Mouse (Mus musculus) limb, embryonic 15.5 days (tissue): ENCODE measurements around the gene Nccrp1. TPM values are rescaled to one million over a fixed set of nuclear protein-coding genes. Genes with fewer than 3 reads are reported as not detected.

Experiments used
- ATAC-seq: fragments of 200-750 bp; cut with Nextera tagmentation; 2 replicates; pipeline ENCODE4 v1.8.0; 2017; ENCODE audit warnings: low read depth, moderate TSS enrichment; ENCODE audit not compliant: insufficient number of reproducible peaks, low FRiP score, low TSS enrichment
- H3K27ac ChIP-seq: fragments of 300-500 bp; sonication (generic); 2 replicates; pipeline ENCODE4 v1.5.1; 2015; ENCODE audit warnings: moderate library complexity, mild to moderate bottlenecking, inconsistent platforms
- H3K27me3 ChIP-seq: fragments of 300-500 bp; sonication (generic); 2 replicates; pipeline ENCODE4 v1.6.1; 2015; ENCODE audit warnings: inconsistent platforms
- H3K36me3 ChIP-seq: fragments of 300-500 bp; sonication (generic); 2 replicates; pipeline ENCODE4 v1.6.1; 2015; ENCODE audit warnings: inconsistent platforms
- H3K4me1 ChIP-seq: fragments of 300-500 bp; sonication (generic); 2 replicates; pipeline ENCODE4 v1.6.1; 2015; ENCODE audit warnings: inconsistent platforms
- H3K4me2 ChIP-seq: fragments of 300-500 bp; sonication (generic); 2 replicates; pipeline ENCODE4 v1.6.1; 2015; ENCODE audit warnings: mild to moderate bottlenecking, inconsistent platforms
- H3K4me3 ChIP-seq: fragments of 300-500 bp; sonication (generic); 2 replicates; pipeline ENCODE4 v1.5.1; 2015; ENCODE audit warnings: mild to moderate bottlenecking, inconsistent platforms
- H3K9ac ChIP-seq: fragments of 300-500 bp; sonication (generic); 2 replicates; pipeline ENCODE4 v1.6.1; 2015; ENCODE audit warnings: inconsistent platforms
- H3K9me3 ChIP-seq: fragments of 300-500 bp; sonication (generic); 2 replicates; pipeline ENCODE4 v1.6.1; 2016; ENCODE audit warnings: inconsistent platforms
- WGBS: fragments of 180-500 bp; shearing (Covaris S2); methylation state at CpG from one replicate; pipeline ENCODE4 v1.1.7; 2015; 5-methylcytosine and 5-hydroxymethylcytosine counted together
- polyA plus RNA-seq: library from polyadenylated mRNA; unstranded; fragments of >200 nt; fragmentation: Nextera tagmentation; extraction: Ambion mirVana; gene quantifications from 2 replicates; pipeline ENCODE4 v1.2.1, GENCODE M21; 2015

Nccrp1 gene
- polyA plus RNA-seq: 1.6 and 2.3 TPM in 2 replicates

DNA sequence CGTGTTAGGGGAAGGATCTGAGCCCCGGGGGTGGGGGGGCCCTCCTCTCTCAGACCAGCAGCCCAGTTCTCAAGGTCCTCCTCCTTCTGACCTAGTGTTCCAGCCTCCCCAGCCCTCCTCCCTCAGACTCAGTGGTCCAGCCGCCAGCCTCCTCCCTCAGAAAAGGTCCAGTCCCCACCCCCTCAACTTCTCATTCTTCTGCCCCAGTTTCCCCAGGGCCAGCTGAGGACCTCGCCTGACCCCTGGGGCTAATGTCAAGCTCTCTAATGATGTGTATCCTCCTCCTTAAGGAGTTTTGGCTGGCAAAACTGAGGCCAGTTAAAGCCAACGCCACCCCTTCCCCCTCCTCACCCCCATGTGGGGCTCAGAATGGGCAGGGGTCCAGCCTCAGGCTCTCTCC is at the start of gene Nccrp1:
Nccrp1 (minus strand) TSS at position 101 of the 400 bp plus-strand sequence.
- Histone ChIP-seq H3K9ac (no peak within 1 kb of the TSS), H3K27me3 (peaks cover 46% of the 10 kb centered on the region)
- WGBS: 4% methylated on average over 5 of the region's 5 CpGs

DNA sequence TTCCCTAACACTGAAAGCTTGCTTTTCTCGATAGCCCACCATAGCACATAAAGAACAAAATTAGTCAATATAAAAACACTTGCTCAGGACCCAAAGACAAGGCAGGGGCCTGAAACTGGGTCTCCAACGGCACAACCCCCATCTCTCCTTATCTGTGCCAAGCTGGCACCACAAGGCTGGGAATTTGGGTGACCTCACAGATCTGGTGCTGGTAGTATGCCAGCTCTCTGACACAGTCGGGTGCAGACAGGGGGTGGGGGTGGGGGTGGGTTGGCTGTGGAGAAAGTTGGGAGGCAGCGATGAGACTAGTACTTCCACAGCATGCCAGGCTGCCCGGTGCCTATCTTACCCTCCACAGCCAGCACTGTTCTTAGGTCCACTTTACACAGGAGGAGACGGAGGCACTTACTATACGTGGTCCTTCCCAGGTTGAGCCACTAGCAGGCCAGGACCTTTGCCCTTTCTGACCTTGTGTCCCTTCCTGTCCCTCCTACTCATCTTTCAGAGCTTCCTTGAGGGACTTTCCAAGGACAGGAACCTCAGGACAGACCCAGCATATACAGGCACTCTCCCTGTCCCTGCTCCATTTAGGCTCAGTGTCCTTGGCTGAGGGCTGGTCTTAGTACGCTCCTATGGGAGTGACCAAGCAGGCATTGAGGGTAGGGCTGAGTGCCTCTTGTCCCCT is 48.8 kb upstream of the Nccrp1 start:
- Histone ChIP-seq H3K4me3 (peak overlapping the region; percentile 61; the same call in 1 of the 2 replicates), H3K4me2 (peak overlapping the region; percentile 63; the same call in 1 of the 2 replicates), H3K4me1 (peaks cover 53% of the 10 kb centered on the region), H3K9ac (0 out of 2 replicates have a peak overlapping the region, but pooled peaks have one; percentile 7), H3K36me3 (peaks cover 5% of the 10 kb centered on the region; the same call in 1 of the 2 replicates), H3K27me3 (no peaks in the 10 kb centered on the region), H3K27ac (no peak overlapping the region), H3K9me3 (no peaks in the 10 kb centered on the region)
- no peak for ATAC-seq
- 81% methylated on average over 8 of the region's 8 CpGs for WGBS

More for the DNA sequence above, at the start of gene Nccrp1:
- no peaks in the 10 kb centered on the region for H3K36me3 ChIP-seq
- H3K4me3 ChIP-seq: peak within 1 kb of the TSS; percentile 19
- no peaks in the 10 kb centered on the region for H3K9me3 ChIP-seq
- no peak for ATAC-seq
- peak within 1 kb of the TSS; percentile 36 for H3K4me2 ChIP-seq
- H3K4me1 ChIP-seq: peaks cover 25% of the 10 kb centered on the region
- H3K27ac ChIP-seq: no peak within 1 kb of the TSS

DNA sequence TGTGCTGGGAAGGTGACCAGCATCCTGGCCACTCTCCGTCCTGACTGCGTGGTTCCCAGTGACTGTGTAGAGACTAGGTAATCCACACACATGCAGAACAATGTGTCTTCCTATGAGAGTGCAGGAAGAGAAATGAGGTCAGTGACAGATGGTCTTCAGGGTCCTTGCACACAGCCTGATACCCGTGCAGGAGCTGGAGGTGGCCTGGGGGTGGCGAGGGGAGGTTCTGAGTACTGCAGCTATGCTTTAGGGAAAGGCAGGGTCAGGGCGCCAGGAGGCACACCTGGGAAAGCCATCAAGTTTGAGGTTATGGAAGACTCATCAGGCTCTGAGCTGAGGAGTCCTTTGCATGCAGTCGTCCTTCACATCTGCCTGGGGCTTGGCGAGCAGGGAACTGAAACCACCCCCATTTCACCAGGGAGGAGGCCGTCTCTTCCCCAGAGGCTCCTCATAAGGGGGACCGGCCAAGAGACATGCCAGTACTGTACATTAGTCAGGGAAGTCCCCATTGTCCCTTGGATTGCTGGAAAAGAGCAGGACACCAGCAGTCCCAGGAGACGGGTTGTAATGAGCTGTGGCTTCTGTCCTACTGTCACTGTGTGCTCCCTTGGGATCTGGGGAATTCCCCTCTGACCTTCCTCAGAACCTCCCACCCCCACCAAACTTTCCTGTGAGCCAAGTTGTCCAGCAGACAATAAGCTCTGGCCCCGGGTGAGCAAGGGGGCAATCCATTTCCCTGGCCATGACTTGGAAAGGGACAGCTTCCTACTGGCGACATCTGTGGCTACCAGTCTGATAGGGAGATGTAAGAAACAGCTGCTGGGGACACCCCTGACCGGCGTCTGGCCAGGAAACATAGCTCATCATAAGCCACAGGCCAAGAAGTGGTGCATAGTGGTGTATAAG is 46.4 kb upstream of the Nccrp1 start:
- WGBS: 44% methylated on average over 14 of the region's 14 CpGs
- Histone ChIP-seq H3K4me2 (no peak overlapping the region), H3K4me1 (peaks cover 63% of the 10 kb centered on the region)

DNA sequence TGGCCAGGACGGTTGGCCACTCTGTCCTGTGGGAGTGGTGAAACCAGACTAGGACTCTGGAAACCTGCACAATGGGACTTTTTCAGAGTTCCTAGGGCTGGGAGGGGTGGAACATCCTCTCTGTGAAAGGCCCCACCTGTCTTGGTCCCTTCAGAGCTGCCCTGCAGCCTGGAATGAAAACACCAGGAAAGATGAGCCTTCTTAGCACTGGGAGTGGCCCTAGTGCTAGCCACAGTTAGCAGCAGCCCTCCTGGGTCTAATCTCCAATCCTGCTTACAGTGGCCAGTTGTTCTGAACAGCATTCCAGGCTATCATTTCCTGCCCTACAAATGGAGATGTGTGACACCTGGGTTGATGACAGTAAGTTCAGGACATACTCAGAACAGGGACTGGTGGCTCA is 44.8 kb upstream of the Nccrp1 start:
- Histone ChIP-seq H3K27ac (no peak overlapping the region), H3K27me3 (no peaks in the 10 kb centered on the region), H3K4me2 (no peak overlapping the region), H3K4me1 (peaks cover 73% of the 10 kb centered on the region), H3K4me3 (no peak overlapping the region), H3K9me3 (no peaks in the 10 kb centered on the region), H3K9ac (no peak overlapping the region), H3K36me3 (peaks cover 5% of the 10 kb centered on the region; the same call in 1 of the 2 replicates)
- 71% methylated on average over 1 of the region's 1 CpGs for WGBS
- no peak for ATAC-seq

More for the DNA sequence above, 46.4 kb upstream of the Nccrp1 start:
- Histone ChIP-seq H3K9ac (no peak overlapping the region), H3K27ac (peak overlapping the region; percentile 33; the same call in 1 of the 2 replicates), H3K4me3 (no peak overlapping the region), H3K36me3 (peaks cover 5% of the 10 kb centered on the region; the same call in 1 of the 2 replicates), H3K9me3 (no peaks in the 10 kb centered on the region), H3K27me3 (no peaks in the 10 kb centered on the region)
- no peak for ATAC-seq

DNA sequence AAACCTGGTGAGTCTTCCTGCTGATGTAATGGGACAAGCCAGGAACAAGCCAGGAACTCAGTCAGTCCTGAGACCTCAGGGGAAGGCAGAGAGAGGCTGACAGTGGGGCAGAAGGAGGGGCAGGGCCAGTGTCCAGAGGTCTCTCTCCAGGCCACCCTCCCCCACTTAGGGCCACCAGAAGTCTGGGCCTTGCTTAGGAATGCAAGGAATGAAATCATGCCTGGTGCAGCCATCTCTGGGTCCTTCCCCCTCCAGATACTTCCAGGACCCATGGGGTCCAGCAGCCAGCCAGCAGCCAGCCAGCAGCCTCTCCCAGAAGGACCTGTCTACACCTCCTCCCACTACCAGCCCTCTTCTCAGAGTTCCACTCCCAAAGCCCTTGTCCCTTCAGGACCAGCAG is 40.6 kb upstream of the Nccrp1 start:
- H3K27ac ChIP-seq: peak overlapping the region; percentile 38; the same call in 1 of the 2 replicates
- H3K36me3 ChIP-seq: peaks cover 2% of the 10 kb centered on the region; the same call in 1 of the 2 replicates
- H3K4me2 ChIP-seq: no peak overlapping the region
- H3K9me3 ChIP-seq: no peaks in the 10 kb centered on the region
- no peaks in the 10 kb centered on the region for H3K27me3 ChIP-seq
- peak overlapping the region; percentile 11; the same call in 1 of the 2 replicates for H3K9ac ChIP-seq
- H3K4me1 ChIP-seq: peaks cover 70% of the 10 kb centered on the region
- ATAC-seq: no peak
- no peak overlapping the region for H3K4me3 ChIP-seq

DNA sequence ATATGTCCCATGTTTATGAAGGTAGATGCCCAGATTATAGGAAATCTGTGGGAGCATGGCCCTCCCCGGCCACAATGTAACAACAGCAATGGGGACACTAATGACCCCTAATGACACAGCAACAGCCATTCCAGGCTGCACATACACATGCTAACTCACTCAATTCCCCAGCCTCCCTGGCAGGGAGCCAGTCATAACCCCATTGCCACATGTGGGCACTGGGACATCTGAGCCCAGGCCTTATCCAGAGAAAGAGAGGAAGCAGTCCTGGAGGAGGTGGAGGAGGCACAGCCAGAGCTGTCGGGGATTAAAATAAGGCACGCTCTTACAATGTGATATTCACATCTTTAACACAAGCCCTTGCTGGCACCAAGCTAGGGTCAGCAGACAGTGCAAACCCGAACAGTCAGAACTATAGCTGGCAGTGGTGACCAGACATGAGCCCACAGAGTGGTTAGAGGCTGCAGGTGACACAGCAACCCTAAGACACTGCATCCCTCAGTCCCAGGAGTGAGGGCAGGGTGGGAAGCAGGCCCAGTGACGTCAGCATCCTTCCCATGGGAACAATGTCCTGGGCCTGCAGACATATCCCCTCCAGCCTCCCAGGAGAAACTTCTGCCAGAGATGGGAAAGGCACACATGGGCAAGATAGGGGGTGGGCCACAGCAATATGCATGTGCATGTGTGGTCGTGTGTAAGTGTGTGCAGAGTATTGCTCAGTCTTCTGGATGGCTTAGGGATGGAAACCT is 39.8 kb upstream of the Nccrp1 start:
- peaks cover 63% of the 10 kb centered on the region for H3K4me1 ChIP-seq
- no peak overlapping the region for H3K4me2 ChIP-seq
- H3K36me3 ChIP-seq: no peaks in the 10 kb centered on the region
- H3K27ac ChIP-seq: peak overlapping the region; percentile 38
- ATAC-seq: no peak
- no peaks in the 10 kb centered on the region for H3K9me3 ChIP-seq
- no peaks in the 10 kb centered on the region for H3K27me3 ChIP-seq
- no peak overlapping the region for H3K4me3 ChIP-seq
- 41% methylated on average over 6 of the region's 6 CpGs for WGBS
- no peak overlapping the region for H3K9ac ChIP-seq

DNA sequence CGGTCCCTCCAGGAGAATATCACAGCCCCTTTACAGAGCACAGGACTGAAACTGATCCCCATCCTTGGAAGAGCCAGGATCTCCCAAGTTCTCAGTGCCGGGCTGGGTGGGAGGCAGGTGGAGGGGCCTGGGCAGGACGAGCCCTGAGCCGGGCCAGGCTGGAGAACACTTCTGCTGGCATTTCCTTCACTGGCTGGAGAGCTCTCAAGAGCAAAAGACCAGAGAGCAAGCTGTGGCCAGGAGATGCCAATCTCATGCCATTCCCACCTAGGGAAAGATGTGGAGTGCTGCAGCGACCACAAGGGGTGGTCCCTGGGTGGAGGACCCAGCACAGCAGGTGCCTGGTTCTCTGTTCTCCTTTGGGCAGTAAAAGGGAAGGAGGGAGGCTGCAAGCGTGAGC is 37.9 kb upstream of the Nccrp1 start:
- no peaks in the 10 kb centered on the region for H3K9me3 ChIP-seq
- ATAC-seq: no peak

DNA sequence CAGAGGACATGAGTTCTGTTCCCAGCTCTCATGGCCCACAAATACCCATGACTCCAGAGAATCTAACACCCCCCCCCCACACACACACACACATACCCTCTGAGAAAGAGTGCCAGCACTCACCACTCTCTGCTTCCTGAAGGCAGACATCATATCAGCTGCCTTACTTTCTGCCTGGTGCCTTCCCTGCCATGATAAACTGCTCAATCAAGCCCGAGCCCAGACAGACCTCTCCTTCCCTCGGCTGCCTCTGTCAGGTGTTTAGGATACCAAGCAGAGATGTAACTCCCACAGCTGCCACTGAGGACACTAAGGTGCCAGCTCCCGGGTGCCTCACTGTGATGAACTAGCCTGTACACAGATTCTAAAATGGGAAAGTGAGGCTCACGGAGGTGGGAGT is 37.4 kb upstream of the Nccrp1 start:
- H3K27me3 ChIP-seq: no peaks in the 10 kb centered on the region
- H3K4me3 ChIP-seq: no peak overlapping the region
- 0 out of 2 replicates have a peak overlapping the region, but pooled peaks have one; percentile 24 for H3K27ac ChIP-seq
- H3K4me1 ChIP-seq: peaks cover 64% of the 10 kb centered on the region
- no peak overlapping the region for H3K4me2 ChIP-seq
- ATAC-seq: no peak
- WGBS: 72% methylated on average over 4 of the region's 4 CpGs
- H3K9me3 ChIP-seq: no peaks in the 10 kb centered on the region
- no peaks in the 10 kb centered on the region for H3K36me3 ChIP-seq
- H3K9ac ChIP-seq: no peak overlapping the region

More for the DNA sequence above, 37.9 kb upstream of the Nccrp1 start:
- 61% methylated on average over 6 of the region's 6 CpGs for WGBS
- Histone ChIP-seq H3K9ac (no peak overlapping the region), H3K27ac (0 out of 2 replicates have a peak overlapping the region, but pooled peaks have one; percentile 33), H3K27me3 (no peaks in the 10 kb centered on the region), H3K4me3 (no peak overlapping the region), H3K36me3 (no peaks in the 10 kb centered on the region), H3K4me1 (peaks cover 61% of the 10 kb centered on the region), H3K4me2 (no peak overlapping the region)

DNA sequence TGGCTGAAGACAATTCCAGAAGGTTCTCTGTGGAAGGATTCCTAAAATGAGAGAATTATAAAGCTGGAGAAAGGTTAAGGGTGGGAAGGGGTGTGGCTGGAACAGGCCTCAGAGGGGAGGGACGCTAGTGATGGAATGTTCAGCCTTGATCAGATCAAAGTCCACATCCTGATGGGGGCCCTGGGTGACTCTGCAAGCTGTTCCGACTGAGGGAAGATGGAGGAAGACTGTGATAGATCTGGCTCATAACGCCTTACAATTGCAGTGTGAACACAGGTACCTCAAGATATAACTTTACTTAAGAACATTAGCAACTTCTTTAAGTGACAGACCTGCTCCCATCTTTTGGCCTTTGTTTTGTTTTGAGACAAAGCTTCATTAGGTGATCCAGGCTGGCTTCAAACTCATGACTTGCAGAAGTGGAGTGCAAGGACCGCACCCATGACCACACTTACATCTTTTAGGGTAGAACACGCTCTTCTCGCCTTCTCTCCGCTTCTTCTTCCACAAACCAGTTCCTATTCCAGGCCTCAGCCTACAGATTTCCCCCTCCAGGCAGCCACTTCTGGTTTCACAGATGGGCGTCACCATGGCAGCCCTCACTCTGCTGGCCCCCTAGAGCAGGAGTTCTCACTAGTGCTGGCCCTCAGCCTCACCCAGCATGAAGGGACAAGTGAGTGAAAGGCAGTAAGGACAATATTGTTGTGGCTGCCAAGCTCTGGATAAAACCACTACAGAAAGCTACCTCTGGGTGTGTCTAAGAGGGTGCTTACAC is 36.7 kb upstream of the Nccrp1 start:
- WGBS: 67% methylated on average over 8 of the region's 8 CpGs
- no peak overlapping the region for H3K4me3 ChIP-seq
- peaks cover 61% of the 10 kb centered on the region for H3K4me1 ChIP-seq
- ATAC-seq: no peak
- H3K36me3 ChIP-seq: no peaks in the 10 kb centered on the region
- no peak overlapping the region for H3K9ac ChIP-seq
- H3K27ac ChIP-seq: 0 out of 2 replicates have a peak overlapping the region, but pooled peaks have one; percentile 24
- no peaks in the 10 kb centered on the region for H3K27me3 ChIP-seq
- no peak overlapping the region for H3K4me2 ChIP-seq
- H3K9me3 ChIP-seq: no peaks in the 10 kb centered on the region

DNA sequence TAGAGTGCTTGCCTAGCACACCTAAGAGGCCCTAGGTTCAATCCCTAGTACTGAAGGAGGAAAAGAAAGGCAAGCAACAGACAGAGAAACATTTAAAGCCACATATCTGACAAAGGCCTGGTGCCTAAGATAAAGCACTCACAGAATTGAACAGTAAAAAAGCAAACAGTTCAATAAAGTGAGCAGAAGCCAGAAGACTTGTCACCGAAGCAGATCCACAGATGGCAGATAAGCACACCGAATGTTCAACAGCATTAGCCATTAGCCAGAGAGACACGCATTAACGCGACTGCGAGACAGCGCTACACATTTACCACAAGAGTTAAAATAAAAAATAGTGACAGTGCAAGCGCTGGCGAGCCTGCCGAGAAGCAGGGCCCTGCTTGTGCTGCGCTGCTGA is 35.8 kb upstream of the Nccrp1 start:
- WGBS: 86% methylated on average over 11 of the region's 11 CpGs
- Histone ChIP-seq H3K27me3 (no peaks in the 10 kb centered on the region), H3K9me3 (no peaks in the 10 kb centered on the region), H3K27ac (no peak overlapping the region), H3K9ac (no peak overlapping the region), H3K4me1 (peaks cover 57% of the 10 kb centered on the region), H3K36me3 (no peaks in the 10 kb centered on the region), H3K4me2 (no peak overlapping the region), H3K4me3 (no peak overlapping the region)
- no peak for ATAC-seq

DNA sequence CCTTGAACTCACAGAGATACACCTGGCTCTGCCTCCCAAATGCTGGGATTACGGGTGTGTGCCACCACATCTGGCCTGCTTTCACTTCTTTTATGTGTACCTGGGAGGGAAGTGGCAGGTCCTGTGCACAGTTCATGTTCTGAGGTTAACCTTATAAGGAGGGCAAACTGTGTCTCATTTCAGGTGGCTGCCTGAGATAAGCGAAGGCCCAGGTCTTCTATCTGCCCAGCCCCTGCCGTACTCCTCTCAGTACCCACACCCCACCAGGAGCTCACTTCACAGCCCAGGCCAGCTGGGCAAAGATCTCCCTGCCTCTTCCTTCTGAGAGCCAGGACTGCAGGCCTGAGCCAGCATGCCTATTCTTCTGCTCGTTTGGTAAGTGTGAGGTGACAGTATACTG is 34.7 kb upstream of the Nccrp1 start:
- Histone ChIP-seq H3K4me3 (no peak overlapping the region), H3K4me1 (peaks cover 57% of the 10 kb centered on the region), H3K27me3 (no peaks in the 10 kb centered on the region), H3K9ac (no peak overlapping the region), H3K4me2 (no peak overlapping the region), H3K27ac (no peak overlapping the region), H3K36me3 (no peaks in the 10 kb centered on the region), H3K9me3 (no peaks in the 10 kb centered on the region)
- 74% methylated on average over 4 of the region's 4 CpGs for WGBS
- ATAC-seq: no peak
